Mouse (Mus musculus): ENCODE data around the gene Slc35g1. TPM values are rescaled to one million over a fixed set of nuclear protein-coding genes. Genes with fewer than 3 reads are reported as not detected.

Gene Slc35g1
- polyA plus RNA-seq, 2 experiments: 3.4 to 4.1 TPM

GRCm38 (mm10) chr19:38422926-38423325 is 27.1 kb downstream of the Slc35g1 start:
- DNase-seq (ENCODE audit: low read depth in 3 of 3, low spot score in 3 of 3) (no peak), ATAC-seq (ENCODE audit: insufficient read depth) (no peak)
- WGBS (ENCODE audit: insufficient replicate concordance): 41% methylated on average over 6 of the region's 6 CpGs
- Histone ChIP-seq H3K4me3 (ENCODE audit: insufficient read depth in 1 of 2, low read depth in 2 of 2, low read length in 2 of 2) (no peak overlapping the region), H3K27ac (no peak overlapping the region), H3K9ac (replicated peaks) (no peak overlapping the region), H3K4me2 (ENCODE audit: low read depth) (no peak overlapping the region), H3K27me3 (ENCODE audit: control insufficient read depth, insufficient read depth, low read length) (no peaks in the 10 kb centered on the region), H3K4me1 (replicated peaks; ENCODE audit: control insufficient read depth in 2 of 2, insufficient read depth in 2 of 2, low read length in 1 of 2) (no peaks in the 10 kb centered on the region), H3K36me3 (replicated peaks; ENCODE audit: control insufficient read depth, insufficient read depth, low read depth) (no peaks in the 10 kb centered on the region), H3K9me3 (ENCODE audit: control insufficient read depth, low read length) (no peaks in the 10 kb centered on the region)
- TF ChIP-seq EP300 (IDR thresholded peaks at IDR 0.05; ENCODE audit: low read depth): no peak
- TF ChIP-seq CTCF (IDR thresholded peaks at IDR 0.05; ENCODE audit: low read depth): no peak

DNA sequence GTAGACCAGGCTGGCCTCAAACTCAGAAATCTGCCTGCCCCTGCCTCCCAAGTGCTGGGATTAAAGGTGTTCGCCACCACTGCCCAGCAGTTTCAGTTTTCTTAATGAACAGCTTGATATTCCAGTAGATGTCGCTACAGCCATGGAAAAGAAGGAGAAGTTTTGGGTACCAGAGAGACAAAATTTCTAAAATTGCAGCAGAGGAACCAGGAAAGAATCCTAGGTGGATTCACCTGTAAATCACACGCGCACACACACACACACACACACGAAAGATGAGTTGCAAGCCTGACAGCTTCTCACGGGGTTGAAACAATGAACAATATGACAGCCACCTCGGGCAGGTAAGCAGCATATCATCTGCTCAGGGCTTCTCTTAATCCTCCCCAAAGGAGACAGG is 28.1 kb downstream of the Slc35g1 start:
- H3K9me3 ChIP-seq (ENCODE audit: control insufficient read depth, low read length): no peaks in the 10 kb centered on the region
- H3K36me3 ChIP-seq (replicated peaks; ENCODE audit: control insufficient read depth, insufficient read depth, low read depth): no peaks in the 10 kb centered on the region
- no peak overlapping the region for H3K4me2 ChIP-seq (ENCODE audit: low read depth)
- DNase-seq (ENCODE audit: low read depth in 3 of 3, low spot score in 3 of 3) (no peak), ATAC-seq (ENCODE audit: insufficient read depth) (no peak)
- no peaks in the 10 kb centered on the region for H3K27me3 ChIP-seq (ENCODE audit: control insufficient read depth, insufficient read depth, low read length)
- no peak overlapping the region for H3K4me3 ChIP-seq (ENCODE audit: insufficient read depth in 1 of 2, low read depth in 2 of 2, low read length in 2 of 2)
- no peak for TF ChIP-seq EP300 (IDR thresholded peaks at IDR 0.05; ENCODE audit: low read depth)
- TF ChIP-seq CTCF (IDR thresholded peaks at IDR 0.05; ENCODE audit: low read depth): no peak; the same call in 1 of the 2 replicates
- 25% methylated on average over 7 of the region's 7 CpGs for WGBS (ENCODE audit: insufficient replicate concordance)
- H3K9ac ChIP-seq (replicated peaks): no peak overlapping the region
- H3K27ac ChIP-seq: no peak overlapping the region
- no peaks in the 10 kb centered on the region for H3K4me1 ChIP-seq (replicated peaks; ENCODE audit: control insufficient read depth in 2 of 2, insufficient read depth in 2 of 2, low read length in 1 of 2)

DNA sequence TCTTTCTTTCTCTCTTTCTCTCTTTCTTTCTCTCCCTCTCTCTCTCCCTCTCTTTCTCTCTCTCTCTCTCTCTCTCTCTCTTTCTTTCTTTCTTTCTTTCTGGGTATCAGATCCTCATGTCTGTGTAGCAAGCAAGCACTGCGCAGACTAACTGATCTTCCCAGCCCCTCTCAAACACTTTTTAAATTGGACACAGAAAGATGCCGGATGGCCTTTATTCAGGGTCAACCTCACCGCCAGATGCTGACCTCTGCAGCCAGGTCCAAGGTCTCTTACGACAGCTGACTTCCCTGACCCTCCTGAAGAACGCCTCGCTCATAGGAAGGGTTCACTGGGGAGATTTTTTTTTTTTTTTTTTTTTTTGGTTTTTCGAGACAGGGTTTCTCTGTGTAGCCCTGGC is 28.8 kb downstream of the Slc35g1 start:
- no peaks in the 10 kb centered on the region for H3K4me1 ChIP-seq (replicated peaks; ENCODE audit: control insufficient read depth in 2 of 2, insufficient read depth in 2 of 2, low read length in 1 of 2)
- DNase-seq (ENCODE audit: low read depth in 3 of 3, low spot score in 3 of 3) (no peak), ATAC-seq (ENCODE audit: insufficient read depth) (no peak)
- no peak overlapping the region for H3K4me3 ChIP-seq (ENCODE audit: insufficient read depth in 1 of 2, low read depth in 2 of 2, low read length in 2 of 2)
- WGBS (ENCODE audit: insufficient replicate concordance): 75% methylated on average over 6 of the region's 7 CpGs
- H3K9ac ChIP-seq (replicated peaks): no peak overlapping the region
- no peak overlapping the region for H3K4me2 ChIP-seq (ENCODE audit: low read depth)
- no peaks in the 10 kb centered on the region for H3K36me3 ChIP-seq (replicated peaks; ENCODE audit: control insufficient read depth, insufficient read depth, low read depth)
- H3K27me3 ChIP-seq (ENCODE audit: control insufficient read depth, insufficient read depth, low read length): no peaks in the 10 kb centered on the region
- no peaks in the 10 kb centered on the region for H3K9me3 ChIP-seq (ENCODE audit: control insufficient read depth, low read length)
- no peak for TF ChIP-seq EP300 (IDR thresholded peaks at IDR 0.05; ENCODE audit: low read depth)
- TF ChIP-seq CTCF (IDR thresholded peaks at IDR 0.05; ENCODE audit: low read depth): no peak
- H3K27ac ChIP-seq: no peak overlapping the region

GRCm38 (mm10) chr19:38429269-38429668 is 33.5 kb downstream of the Slc35g1 start:
- DNase-seq (ENCODE audit: low read depth in 3 of 3, low spot score in 3 of 3) (peak in 2 of 3 experiments; percentile 17 to 28), ATAC-seq (ENCODE audit: insufficient read depth) (no peak)
- Histone ChIP-seq H3K4me3 (ENCODE audit: insufficient read depth in 1 of 2, low read depth in 2 of 2, low read length in 2 of 2) (no peak overlapping the region), H3K4me2 (ENCODE audit: low read depth) (no peak overlapping the region), H3K4me1 (replicated peaks; ENCODE audit: control insufficient read depth in 2 of 2, insufficient read depth in 2 of 2, low read length in 1 of 2) (no peaks in the 10 kb centered on the region), H3K9me3 (ENCODE audit: control insufficient read depth, low read length) (no peaks in the 10 kb centered on the region), H3K36me3 (replicated peaks; ENCODE audit: control insufficient read depth, insufficient read depth, low read depth) (no peaks in the 10 kb centered on the region), H3K27ac (no peak overlapping the region), H3K9ac (replicated peaks) (no peak overlapping the region), H3K27me3 (ENCODE audit: control insufficient read depth, insufficient read depth, low read length) (no peaks in the 10 kb centered on the region)
- TF ChIP-seq EP300 (IDR thresholded peaks at IDR 0.05; ENCODE audit: low read depth): no peak
- TF ChIP-seq CTCF (IDR thresholded peaks at IDR 0.05; ENCODE audit: low read depth): peak; percentile 58
- WGBS (ENCODE audit: insufficient replicate concordance): 21% methylated on average over 5 of the region's 5 CpGs

- Histone ChIP-seq H3K27ac (no peak overlapping the region), H3K9ac (replicated peaks) (no peak overlapping the region), H3K36me3 (replicated peaks; ENCODE audit: control insufficient read depth, insufficient read depth, low read depth) (no peaks in the 10 kb centered on the region), H3K9me3 (ENCODE audit: control insufficient read depth, low read length) (no peaks in the 10 kb centered on the region), H3K4me3 (ENCODE audit: insufficient read depth in 1 of 2, low read depth in 2 of 2, low read length in 2 of 2) (no peak overlapping the region), H3K27me3 (ENCODE audit: control insufficient read depth, insufficient read depth, low read length) (no peaks in the 10 kb centered on the region), H3K4me2 (ENCODE audit: low read depth) (no peak overlapping the region), H3K4me1 (replicated peaks; ENCODE audit: control insufficient read depth in 2 of 2, insufficient read depth in 2 of 2, low read length in 1 of 2) (no peaks in the 10 kb centered on the region)
- no peak for TF ChIP-seq EP300 (IDR thresholded peaks at IDR 0.05; ENCODE audit: low read depth)
- ATAC-seq (ENCODE audit: insufficient read depth) (no peak), DNase-seq (ENCODE audit: low read depth in 3 of 3, low spot score in 3 of 3) (no peak)
- WGBS (ENCODE audit: insufficient replicate concordance): 70% methylated on average over 8 of the region's 8 CpGs
Measured at GRCm38 (mm10) chr19:38430475-38430874, 34.7 kb downstream of the Slc35g1 start.

Measured in liver, embryonic 14.5 days (tissue).